Mouse (Mus musculus) limb, embryonic 14.5 days (tissue): Measurements from ENCODE around the gene Dct. TPM values are rescaled to one million over a fixed set of nuclear protein-coding genes. Genes with fewer than 3 reads are reported as not detected.
A peak's percentile ranks its signal among the peaks of the same experiment; 100 is the strongest.

ENCODE experiments used
- ATAC-seq: fragments of 200-750 bp; cut with Nextera tagmentation; 2 replicates; pipeline ENCODE4 v1.8.0; 2017; ENCODE audit warnings: low read depth, moderate number of reproducible peaks, moderate TSS enrichment; ENCODE audit not compliant: low FRiP score
- DNase-seq: peaks from one replicate; pipeline ENCODE4 v3.0.0-alpha.2; 2015; ENCODE audit warnings: low spot score
- H3K27ac ChIP-seq: fragments of 300-500 bp; sonication (generic); replicated peaks from 2 replicates; pipeline ENCODE4 v1.5.1; 2014; ENCODE audit warnings: low read depth, mild to moderate bottlenecking, low read length, moderate library complexity, mixed read lengths
- H3K27me3 ChIP-seq: fragments of 300-500 bp; sonication (generic); 2 replicates; pipeline ENCODE4 v1.6.1; 2014; ENCODE audit warnings: low read length, mixed read lengths; ENCODE audit not compliant: control insufficient read depth, insufficient read depth
- H3K36me3 ChIP-seq: fragments of 300-500 bp; sonication (generic); 2 replicates; pipeline ENCODE4 v1.6.1; 2014; ENCODE audit warnings: mild to moderate bottlenecking, low read length, moderate library complexity, mixed read lengths; ENCODE audit not compliant: control insufficient read depth, insufficient read depth
- H3K4me1 ChIP-seq: fragments of 300-500 bp; sonication (generic); 2 replicates; pipeline ENCODE4 v1.6.1; 2014; ENCODE audit warnings: antibody characterized with exemption, low read length, mixed read lengths; ENCODE audit not compliant: control insufficient read depth, insufficient read depth
- H3K4me2 ChIP-seq: fragments of 300-500 bp; sonication (generic); replicated peaks from 2 replicates; pipeline ENCODE4 v1.6.1; 2014; ENCODE audit warnings: low read depth, mild to moderate bottlenecking, low read length, moderate library complexity; ENCODE audit not compliant: severe bottlenecking
- H3K4me3 ChIP-seq: fragments of 300-500 bp; sonication (generic); replicated peaks from 2 replicates; pipeline ENCODE4 v1.5.1; 2014; ENCODE audit warnings: low read length
- H3K9ac ChIP-seq: fragments of 300-500 bp; sonication (generic); 2 replicates; pipeline ENCODE4 v1.6.1; 2014; ENCODE audit warnings: mild to moderate bottlenecking, low read depth, low read length, moderate library complexity; ENCODE audit not compliant: severe bottlenecking
- H3K9me3 ChIP-seq: fragments of 300-500 bp; sonication (generic); 2 replicates; pipeline ENCODE4 v1.6.1; 2016; ENCODE audit warnings: low read length; ENCODE audit not compliant: control insufficient read depth
- POLR2A ChIP-seq: fragments of 200-500 bp; IDR thresholded peaks from 2 replicates; pipeline ENCODE4 v1.8.0; 2012; ENCODE audit warnings: inconsistent platforms, mild to moderate bottlenecking, moderate library complexity, borderline replicate concordance; ENCODE audit not compliant: insufficient read depth, insufficient read length; ENCODE audit errors: extremely low read depth
- WGBS: fragments of 180-500 bp; shearing (Covaris S2); extraction: QIAGEN DNeasy Blood & Tissue Kit; methylation state at CpG from one replicate; pipeline ENCODE4 v1.1.7; 2014; 5-methylcytosine and 5-hydroxymethylcytosine counted together
- polyA plus RNA-seq, 2 experiments: library from polyadenylated mRNA; depleted of rRNA in 1 of 2; stranded (reverse) in 1 of 2; unstranded in 1 of 2; fragments of >200 nt; fragmentation: Nextera tagmentation in 1 of 2; extraction: Ambion mirVana in 1 of 2; gene quantifications; 2 replicates each; pipeline versions ENCODE4 v1.2.1 to v1.2.3; 2012 to 2014

Gene Dct
- polyA plus RNA-seq (2012; rRNA removed) (2.4 and 4.1 TPM in 2 replicates), polyA plus RNA-seq (2014; fragmentation: Nextera tagmentation; extraction: Ambion mirVana) (3.2 and 3.3 TPM in 2 replicates)

DNA sequence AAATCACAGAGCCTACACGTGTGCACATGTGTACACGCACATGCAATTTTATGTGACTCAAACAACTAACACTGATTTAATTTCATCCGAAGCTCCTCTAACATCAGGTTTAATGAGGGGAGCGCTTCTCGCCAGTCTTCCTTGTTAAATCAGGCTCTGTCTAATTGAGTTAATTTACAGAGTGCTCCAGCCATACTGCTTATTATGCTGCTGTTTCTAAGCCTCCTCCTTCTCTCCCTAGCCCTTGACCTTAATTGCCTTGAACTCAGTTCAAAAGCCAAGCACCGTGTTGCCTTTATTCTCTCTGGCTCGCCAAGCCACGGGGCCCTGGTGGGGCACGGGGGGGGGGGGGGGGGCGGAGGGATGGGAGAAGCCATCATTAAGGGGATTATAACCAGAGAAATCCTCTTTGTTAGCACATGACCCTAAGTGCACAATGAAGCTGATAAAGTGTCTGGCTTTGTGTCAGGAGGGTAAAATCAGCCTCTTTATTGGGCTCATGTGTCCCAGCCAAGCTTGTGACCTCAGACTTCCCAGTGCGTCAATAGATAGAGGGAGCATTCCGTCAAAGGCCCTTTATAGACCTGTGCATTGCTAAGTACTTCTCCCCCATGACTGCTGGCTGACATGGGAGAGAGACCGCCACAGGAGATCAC is at the start of gene Dct:
Gene Dct, minus strand, starts transcription at position 270 of the 656 bp plus-strand sequence.
- WGBS: 21% methylated on average over 13 of the region's 13 CpGs
- H3K9me3 ChIP-seq: no peaks in the 10 kb centered on the region
- H3K9ac ChIP-seq: no peak within 1 kb of the TSS
- peaks cover 10% of the 10 kb centered on the region for H3K4me1 ChIP-seq
- DNase-seq: no peak
- no peak within 1 kb of the TSS for H3K4me2 ChIP-seq
- H3K4me3 ChIP-seq: no peak within 1 kb of the TSS
- H3K36me3 ChIP-seq: no peaks in the 10 kb centered on the region
- H3K27me3 ChIP-seq: no peaks in the 10 kb centered on the region
- H3K27ac ChIP-seq: no peak within 1 kb of the TSS
- no peak for TF ChIP-seq POLR2A
- ATAC-seq: no peak

DNA sequence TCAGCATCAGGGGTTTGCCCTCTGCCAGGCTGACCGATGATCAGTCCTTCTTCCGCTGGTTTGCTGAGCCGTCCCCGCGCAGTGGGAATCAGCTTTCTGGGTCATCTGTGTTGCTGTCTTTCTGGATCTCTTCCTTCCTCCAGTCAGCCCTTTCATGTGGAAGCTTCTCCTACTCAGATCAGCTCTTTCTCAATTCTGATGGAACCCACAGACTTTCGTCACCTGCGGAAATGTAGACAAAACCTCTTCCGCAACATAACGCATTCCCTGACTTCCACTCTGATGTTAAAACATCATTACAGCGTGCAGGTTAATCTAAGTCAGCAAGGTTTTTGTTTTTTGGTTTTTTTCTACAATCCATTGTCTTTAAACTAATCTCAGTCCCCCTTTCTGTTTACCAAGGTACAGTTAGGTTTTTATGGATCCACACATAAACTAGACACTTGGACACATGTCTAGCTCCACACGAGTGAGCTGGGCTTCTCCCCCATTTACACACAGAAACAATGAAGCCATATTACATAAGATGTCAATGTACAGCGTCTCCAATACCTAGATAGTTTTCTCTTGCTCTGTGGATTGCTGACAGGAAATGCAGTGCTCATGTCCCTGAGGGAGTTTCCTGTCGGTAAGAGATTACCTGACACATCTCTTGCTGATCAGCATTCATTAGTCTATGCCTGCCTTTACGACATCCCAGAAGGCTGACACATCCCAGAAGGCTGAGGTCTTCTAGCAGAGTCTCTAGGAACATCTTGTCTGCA is 49.4 kb upstream of the Dct start:
- Histone ChIP-seq H3K36me3 (no peaks in the 10 kb centered on the region), H3K9me3 (0 out of 2 replicates have a peak, but pooled peaks cover 4% of the 10 kb centered on the region), H3K4me2 (no peak overlapping the region), H3K27me3 (no peaks in the 10 kb centered on the region), H3K4me3 (no peak overlapping the region), H3K27ac (no peak overlapping the region), H3K4me1 (no peaks in the 10 kb centered on the region), H3K9ac (no peak overlapping the region)
- no peak for TF ChIP-seq POLR2A
- DNase-seq (no peak), ATAC-seq (no peak)
- WGBS: 76% methylated on average over 14 of the region's 14 CpGs

- TF ChIP-seq POLR2A: no peak
- no peak for ATAC-seq
- DNase-seq: no peak
- Histone ChIP-seq H3K4me2 (no peak overlapping the region), H3K36me3 (no peaks in the 10 kb centered on the region), H3K9ac (no peak overlapping the region), H3K4me3 (no peak overlapping the region), H3K27ac (no peak overlapping the region), H3K4me1 (no peaks in the 10 kb centered on the region), H3K27me3 (no peaks in the 10 kb centered on the region), H3K9me3 (no peaks in the 10 kb centered on the region)
- WGBS: 63% methylated on average over 2 of the region's 2 CpGs
Measured at GRCm38 (mm10) chr14:118098265-118098664, 46.2 kb upstream of the Dct start.

- Histone ChIP-seq H3K4me2 (peak overlapping the region; percentile 68), H3K36me3 (no peaks in the 10 kb centered on the region), H3K4me3 (peak overlapping the region; percentile 60), H3K27me3 (no peaks in the 10 kb centered on the region), H3K4me1 (0 out of 2 replicates have a peak, but pooled peaks cover 4% of the 10 kb centered on the region), H3K9ac (peak overlapping the region; percentile 58), H3K9me3 (no peaks in the 10 kb centered on the region), H3K27ac (peak overlapping the region; percentile 48; the same call in 1 of the 2 replicates)
- WGBS: 2% methylated on average over 18 of the region's 18 CpGs
- DNase-seq (peak; percentile 19), ATAC-seq (peak; percentile 48)
- TF ChIP-seq POLR2A: no peak
Measured at GRCm38 (mm10) chr14:118089806-118090392, 37.9 kb upstream of the Dct start.

- DNase-seq (peak; percentile 89), ATAC-seq (peak; percentile 84)
- Histone ChIP-seq H3K9ac (peak overlapping the region; percentile 58), H3K27me3 (no peaks in the 10 kb centered on the region), H3K27ac (peak overlapping the region; percentile 48), H3K4me3 (peak overlapping the region; percentile 60), H3K9me3 (no peaks in the 10 kb centered on the region), H3K4me1 (0 out of 2 replicates have a peak, but pooled peaks cover 4% of the 10 kb centered on the region), H3K4me2 (peak overlapping the region; percentile 68), H3K36me3 (no peaks in the 10 kb centered on the region)
- under 1% methylated on average over 40 of the region's 44 CpGs for WGBS
- TF ChIP-seq POLR2A: no peak
Measured at GRCm38 (mm10) chr14:118089215-118089805, 37.3 kb upstream of the Dct start.
